Mouse (Mus musculus) testis, adult 2 months (tissue): ENCODE measurements at regions not wholly inside any gene's neighbourhood (a gene's known extent, or its start where the extent isn't known, plus 50 kb on each side); places are given as distances from the start of the nearest gene placed in this dataset.

Experiments
- CTCF ChIP-seq: fragments of 200-500 bp; IDR thresholded peaks from 2 replicates; pipeline ENCODE4 v1.5.1; 2012; ENCODE audit warnings: low read depth, mild to moderate bottlenecking, inconsistent platforms, low read length, moderate library complexity; ENCODE audit not compliant: control insufficient read depth, insufficient read depth, insufficient replicate concordance
- POLR2A ChIP-seq: fragments of 200-500 bp; IDR thresholded peaks from 2 replicates; pipeline ENCODE4 v1.6.1; 2012; ENCODE audit warnings: low read depth, mild to moderate bottlenecking, inconsistent platforms, low read length, moderate library complexity; ENCODE audit not compliant: control insufficient read depth

- TF ChIP-seq CTCF (no peak), POLR2A (no peak)
These were observed 67.3 kb upstream of the Haao start for GRCm38 (mm10) chr17:83915034-83915433.
